Mouse (Mus musculus) left cerebral cortex, adult 18-20 months (tissue): ENCODE results near the gene Hoxb6. TPM values are rescaled to one million over a fixed set of nuclear protein-coding genes. Genes with fewer than 3 reads are reported as not detected.

Source experiments
- DNase-seq, 2 experiments: peaks; one replicate each; pipeline ENCODE4 v3.0.0; 2021 to 2022; ENCODE audit warnings: low spot score in 2 of 2, mixed read lengths in 1 of 2
- total RNA-seq, 2 experiments: library from RNA; stranded (reverse); gene quantifications; 2 replicates each; pipeline ENCODE4 v1.2.3; 2021

Gene Hoxb6
- total RNA-seq, 2 experiments from 2014 or later = not detected

- no peak for DNase-seq
Measured at GRCm38 (mm10) chr11:96333241-96334001, 41.1 kb downstream of the Hoxb6 start.

DNA sequence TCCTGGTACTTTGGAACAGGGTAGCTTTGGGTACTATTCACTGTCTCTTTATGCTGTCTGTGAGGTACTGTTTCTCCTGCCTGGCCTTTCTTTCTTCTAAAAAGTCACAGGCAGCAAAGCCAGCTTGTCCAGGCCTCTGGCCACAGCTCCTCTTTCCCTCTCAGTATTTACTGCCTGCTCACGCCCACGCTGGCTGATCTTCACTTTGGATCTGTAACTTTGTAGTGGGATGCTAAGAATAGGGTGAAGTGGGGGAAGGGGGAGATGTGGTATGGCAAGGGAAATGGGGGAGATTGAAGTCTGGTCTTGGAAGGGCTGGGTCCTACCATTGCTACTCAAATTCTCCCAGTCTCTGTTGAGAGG is 41.7 kb downstream of the Hoxb6 start:
- no peak for DNase-seq

DNA sequence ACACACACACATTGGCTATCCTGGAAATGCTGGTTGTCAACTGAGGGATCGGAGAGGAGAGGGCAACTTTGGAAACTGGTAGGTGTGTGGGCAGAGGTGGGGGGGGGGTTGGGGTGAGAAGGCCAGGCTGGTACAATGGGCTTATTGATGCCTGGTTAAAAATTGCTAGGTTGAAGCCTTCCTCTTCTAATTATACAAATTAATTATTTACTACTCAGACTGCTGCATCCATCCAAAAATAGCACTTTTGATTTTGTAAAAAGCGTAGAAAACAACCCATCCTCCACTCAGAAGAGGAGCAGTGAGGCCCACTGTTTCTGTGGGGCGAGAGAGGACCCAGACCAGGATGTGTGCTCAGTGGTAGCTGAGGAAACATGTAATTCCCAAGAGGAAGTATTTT is 42.7 kb downstream of the Hoxb6 start:
- no peak for DNase-seq

DNA sequence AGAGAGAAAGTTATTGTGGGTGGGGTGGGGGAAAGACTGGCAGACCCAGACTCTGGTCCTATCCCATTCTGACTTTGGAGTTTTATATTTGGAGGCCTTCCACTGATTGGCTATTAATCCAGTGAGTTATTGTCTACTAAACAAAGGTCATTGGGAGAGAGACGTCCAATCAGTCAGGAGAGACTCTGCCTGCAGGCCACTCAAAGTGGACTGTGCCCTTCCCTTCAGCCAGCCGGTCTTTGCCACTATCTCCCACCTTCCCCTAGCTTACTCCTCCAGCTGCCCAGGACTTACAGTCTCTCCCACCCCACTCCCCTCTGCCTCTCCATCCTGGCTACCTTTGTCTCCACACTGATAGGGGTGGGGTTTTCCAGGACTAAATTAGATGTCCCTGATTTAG is 44.3 kb downstream of the Hoxb6 start:
- no peak for DNase-seq

DNA sequence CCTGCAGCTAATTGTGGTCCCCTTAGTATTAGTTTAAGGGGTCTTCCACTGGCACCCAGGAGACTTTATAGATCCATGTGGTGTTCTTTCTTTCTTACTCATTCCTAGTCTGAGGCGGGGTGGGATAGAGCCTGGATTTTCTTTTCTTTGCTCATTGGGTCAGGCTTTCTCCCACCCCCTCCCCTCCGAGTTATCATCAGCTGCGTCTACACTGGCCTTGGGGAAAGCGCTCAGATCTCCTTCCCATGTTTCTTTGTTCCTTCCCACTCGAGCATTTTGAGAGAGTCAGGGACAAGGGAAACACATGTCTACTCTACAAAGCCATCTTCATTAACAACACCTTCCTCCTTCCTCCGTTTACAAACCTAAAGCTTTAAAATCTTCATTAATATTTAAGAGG is 44.8 kb downstream of the Hoxb6 start:
- no peak for DNase-seq

- DNase-seq = no peak
Measured at GRCm38 (mm10) chr11:96338957-96339855, 46.9 kb downstream of the Hoxb6 start.

GRCm38 (mm10) chr11:96340698-96341365 is 48.6 kb downstream of the Hoxb6 start:
- no peak for DNase-seq

DNA sequence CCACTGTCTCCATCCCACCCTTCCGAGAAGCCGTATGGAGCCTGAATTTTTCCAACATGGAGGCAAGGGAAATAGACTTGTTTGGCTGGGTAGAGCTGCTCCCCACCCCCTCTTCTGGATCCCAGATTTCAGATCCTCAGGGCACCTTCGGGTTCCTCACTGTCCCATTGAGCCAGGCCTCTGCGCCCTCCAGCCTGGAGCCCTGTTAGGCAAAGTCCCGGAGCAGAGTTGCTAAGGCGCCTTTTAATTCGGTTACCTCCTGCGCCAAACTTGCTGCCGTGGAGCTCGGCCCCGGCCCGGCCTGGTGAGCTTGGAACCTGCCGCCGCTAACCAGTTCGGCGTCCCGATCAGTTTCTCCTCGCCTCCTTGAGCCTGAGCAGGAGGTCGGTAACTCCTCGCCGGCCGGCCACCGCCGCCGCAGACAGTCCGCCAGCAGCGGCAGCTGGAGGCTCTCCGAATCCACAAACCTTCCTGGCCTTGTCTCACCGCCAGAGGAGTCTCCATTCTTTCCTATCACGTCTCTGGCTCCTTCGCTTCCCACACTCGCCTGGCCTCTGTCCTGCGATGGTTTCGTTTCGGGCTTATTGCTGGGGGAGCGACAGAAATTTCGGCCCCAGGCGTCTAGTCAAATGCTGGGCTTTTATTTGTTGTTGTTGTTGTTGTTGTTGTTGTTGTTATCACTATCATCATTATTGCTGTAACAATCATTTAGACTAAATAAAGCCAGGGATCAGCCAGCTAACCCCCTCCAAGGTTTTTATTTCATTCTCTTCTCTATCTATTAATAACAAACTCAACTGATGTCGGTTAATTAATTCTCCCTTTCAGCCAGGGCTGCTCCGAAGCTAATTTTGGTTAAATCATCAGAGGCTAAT is 49.7 kb downstream of the Hoxb6 start:
- DNase-seq = no peak

DNA sequence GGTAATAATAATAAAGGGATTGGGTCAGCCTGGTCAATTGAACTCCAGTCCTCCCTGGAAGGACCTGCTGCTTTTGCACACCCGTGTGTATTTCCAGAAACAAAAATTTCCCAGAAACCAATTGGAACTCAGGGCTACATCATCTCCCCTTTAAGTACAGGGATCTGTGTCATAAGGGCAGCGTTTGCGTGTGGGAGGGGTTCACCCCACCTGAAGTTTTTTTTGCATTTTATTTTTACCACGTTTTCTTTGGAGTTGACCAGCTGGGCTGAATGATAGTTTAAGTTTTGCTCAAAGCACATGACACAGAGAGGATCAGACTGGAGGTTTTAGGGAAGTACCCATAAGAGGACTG is 50.3 kb downstream of the Hoxb6 start:
- DNase-seq = no peak

GRCm38 (mm10) chr11:96343206-96343745 is 51.0 kb downstream of the Hoxb6 start:
- DNase-seq = no peak

- no peak for DNase-seq
Measured at GRCm38 (mm10) chr11:96344061-96344877, 52.0 kb downstream of the Hoxb6 start.

GRCm38 (mm10) chr11:96344878-96345159 is 52.5 kb downstream of the Hoxb6 start:
- DNase-seq = no peak

DNA sequence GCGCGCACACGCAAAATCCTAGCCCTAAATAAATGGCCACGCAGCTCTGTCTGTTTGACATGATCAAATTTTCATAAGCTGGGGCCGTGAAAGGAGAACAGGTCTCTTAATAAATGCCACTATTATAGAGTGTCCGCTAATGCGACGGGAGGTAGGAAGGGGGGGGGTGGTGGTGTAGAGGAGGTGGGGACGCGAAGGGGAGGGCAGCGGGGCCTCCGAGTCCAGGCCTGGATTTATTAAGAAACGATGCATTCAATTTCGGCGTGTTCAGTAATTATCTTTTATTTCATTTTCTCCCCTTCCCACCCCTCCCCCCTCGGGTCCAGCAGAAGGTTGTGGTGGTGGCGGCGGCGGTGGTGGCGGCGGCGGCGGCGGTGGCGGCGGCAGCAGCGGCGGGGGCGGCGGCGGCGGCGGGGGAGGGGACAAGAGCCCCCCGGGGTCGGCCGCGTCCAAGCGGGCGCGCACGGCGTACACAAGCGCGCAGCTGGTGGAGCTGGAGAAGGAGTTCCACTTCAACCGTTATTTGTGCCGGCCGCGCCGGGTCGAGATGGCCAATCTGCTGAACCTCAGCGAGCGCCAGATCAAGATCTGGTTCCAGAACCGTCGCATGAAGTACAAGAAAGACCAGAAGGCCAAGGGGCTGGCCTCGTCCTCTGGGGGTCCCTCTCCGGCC is 53.1 kb downstream of the Hoxb6 start:
- DNase-seq = no peak

- DNase-seq = no peak
Measured at GRCm38 (mm10) chr11:96345893-96346806, 53.9 kb downstream of the Hoxb6 start.

- DNase-seq = no peak
Measured at GRCm38 (mm10) chr11:96346916-96347520, 54.7 kb downstream of the Hoxb6 start.

GRCm38 (mm10) chr11:96347717-96348116 is 55.4 kb downstream of the Hoxb6 start:
- no peak for DNase-seq

DNA sequence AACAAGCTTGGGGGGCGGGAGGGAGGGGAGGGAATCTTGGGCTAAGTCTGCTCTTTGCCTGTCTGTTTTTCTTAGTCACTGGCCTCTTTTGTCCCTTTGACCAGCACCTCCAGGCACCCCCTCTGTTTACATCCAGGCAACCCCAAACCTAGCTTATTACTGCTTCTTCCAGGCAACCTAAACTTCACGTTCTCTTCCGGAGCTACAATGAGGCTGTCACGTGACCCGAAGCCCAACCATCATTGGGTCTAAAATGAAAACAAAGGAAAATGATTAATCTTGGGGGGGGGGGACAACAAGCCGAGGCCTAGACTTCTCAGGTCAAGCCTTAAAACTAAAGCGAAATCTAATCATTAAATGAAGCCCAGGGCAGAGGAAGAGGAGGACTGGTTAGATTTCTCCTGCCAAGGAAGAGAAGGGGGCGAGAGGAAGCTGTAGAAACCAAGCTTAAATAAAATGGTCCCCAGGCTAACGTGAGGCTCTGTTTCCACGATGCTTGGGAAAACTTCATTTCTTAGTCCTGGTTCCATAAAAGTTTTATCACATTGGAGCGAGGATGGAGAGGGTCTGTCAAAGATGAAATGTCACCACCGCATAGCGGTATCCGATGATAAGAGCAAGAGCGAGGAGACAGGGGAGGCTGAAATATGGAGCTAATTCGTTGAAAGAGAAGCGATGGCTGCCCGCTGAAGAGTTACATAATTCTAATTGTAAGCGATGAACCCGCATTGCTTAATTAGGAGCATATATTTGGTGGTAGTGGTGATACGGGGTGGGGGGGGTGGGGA is 56.1 kb downstream of the Hoxb6 start:
- DNase-seq = no peak
